Comparison of ENCODE assay signal across 16 mouse cellular contexts in genomic region chr14:60806891-60807344, GRCm38 (mm10). TPM values are rescaled to one million over a fixed set of nuclear protein-coding genes. Genes with fewer than 3 reads are reported as not detected.
DNase-seq lines count a peak whose midpoint lies in the region; ATAC-seq and TF ChIP-seq lines count a peak whose summit lies in the region.
"Had no signal": no experiment of that assay in that cellular context is flagged by ENCODE, and none has a peak within 500 bp of the region (broad histone marks: within the 10 kb centered on the region; RNA-seq: fewer than 3 reads in every experiment).

No protein-coding gene starts in this region.

- no peak for TF ChIP-seq POLR2A in embryonic fibroblast, embryonic 13.5 days (IDR thresholded peaks at IDR 0.05; ENCODE audit: low read depth, low read length)

- peaks cover 10% of the 10 kb centered on the region; the same call in 1 of the 2 replicates for H3K4me1 ChIP-seq in heart, embryonic 15.5 days (replicated peaks)
- no peaks in the 10 kb centered on the region; the same call in 1 of the 2 replicates for H3K4me1 ChIP-seq in embryonic fibroblast, embryonic 13.5 days (ENCODE audit: control insufficient read depth, insufficient read depth, low read length)
- H3K4me1 ChIP-seq: liver, embryonic 15.5 days; midbrain, embryonic 15.5 days; stomach, embryonic 15.5 days had no signal

- no peak for ATAC-seq in heart, embryonic 15.5 days (replicated peaks; ENCODE audit: insufficient number of reproducible peaks, insufficient read depth, low FRiP score, low read depth)
- ATAC-seq: midbrain, embryonic 15.5 days had no signal

- intact Hi-C loops in heart, postnatal 36 days (cut with DNase I): no loop called here

- H3K4me2 ChIP-seq in heart, embryonic 15.5 days: no peak overlapping the region
- H3K4me2 ChIP-seq: liver, embryonic 15.5 days; midbrain, embryonic 15.5 days; stomach, embryonic 15.5 days had no signal

- H3K36me3 ChIP-seq in heart, embryonic 15.5 days: peaks cover 13% of the 10 kb centered on the region; the same call in 1 of the 2 replicates

- 42% methylated on average over 11 of the region's 11 CpGs for WGBS in heart, embryonic 15.5 days

- no peak overlapping the region for H3K4me3 ChIP-seq in heart, embryonic 15.5 days
- H3K4me3 ChIP-seq in embryonic fibroblast, embryonic 13.5 days (ENCODE audit: insufficient read depth, low read length): no peak overlapping the region
- H3K4me3 ChIP-seq: liver, embryonic 15.5 days; midbrain, embryonic 15.5 days; stomach, embryonic 15.5 days had no signal

- TF ChIP-seq CTCF in embryonic fibroblast, embryonic 13.5 days (IDR thresholded peaks at IDR 0.05; ENCODE audit: borderline replicate concordance, insufficient read depth, low read length): no peak

- no peak overlapping the region for H3K9ac ChIP-seq in heart, embryonic 15.5 days
- H3K9ac ChIP-seq: liver, embryonic 15.5 days; midbrain, embryonic 15.5 days; stomach, embryonic 15.5 days had no signal

- H3K27ac ChIP-seq in heart, embryonic 15.5 days: peak overlapping the region; percentile 7; the same call in 1 of the 2 replicates
- peak overlapping the region; percentile 19; the same call in 1 of the 2 replicates for H3K27ac ChIP-seq in embryonic fibroblast, embryonic 13.5 days (ENCODE audit: insufficient read depth, low read length)
- H3K27ac ChIP-seq: liver, embryonic 15.5 days; midbrain, embryonic 15.5 days; stomach, embryonic 15.5 days had no signal

- no peaks in the 10 kb centered on the region for H3K9me3 ChIP-seq in heart, embryonic 15.5 days (replicated peaks)
- H3K9me3 ChIP-seq: liver, embryonic 15.5 days; midbrain, embryonic 15.5 days; stomach, embryonic 15.5 days had no signal

- no peak for DNase-seq in heart, postnatal 36 days
- DNase-seq in right cerebral cortex, adult 2 months (ENCODE audit: low spot score in 2 of 2): peak; percentile 36 to 37
- no peak for DNase-seq in right cerebral cortex, postnatal 10 days (ENCODE audit: low spot score in 2 of 2)
- DNase-seq in mesoderm, embryonic 11.5 days (ENCODE audit: low read depth, low spot score): peak; percentile 54
- DNase-seq in layer of hippocampus, adult 11-12 months (ENCODE audit: low spot score): no peak
- DNase-seq in adrenal gland, adult 8-10 months: no peak
- DNase-seq: adrenal gland, postnatal 14 days; cerebellum, adult 18-20 months; gastrocnemius, postnatal 10 days; kidney, postnatal 25 days had no signal

- no peaks in the 10 kb centered on the region for H3K27me3 ChIP-seq in heart, embryonic 15.5 days
- H3K27me3 ChIP-seq: liver, embryonic 15.5 days; midbrain, embryonic 15.5 days; stomach, embryonic 15.5 days had no signal

RNA-seq across cellular contexts. Expression of gene Mipep, which starts 22.5 kb away (rescaled TPM):
- polyA plus RNA-seq in heart, embryonic 15.5 days (2015; fragmentation: Nextera tagmentation; extraction: Ambion mirVana): 29.2 TPM in 2 replicates
- 10 to 100 TPM; 61.9 to 62.4 TPM for total RNA-seq in heart, postnatal 36 days (2021)
- polyA plus RNA-seq in embryonic fibroblast, embryonic 13.5 days (2011; ENCODE audit: insufficient read length, low read depth, missing spikeins): 9.4 and 9.6 TPM in 2 replicates
- total RNA-seq in adrenal gland, adult 8-10 months (2022): 10 to 100 TPM; 38.3 to 40.6 (median 40.1) TPM

RNA-seq across cellular contexts. Expression of gene C1qtnf9, which starts 39.0 kb away (rescaled TPM):
- 2.3 and 2.4 TPM in 2 replicates for polyA plus RNA-seq in heart, embryonic 15.5 days (2015; fragmentation: Nextera tagmentation; extraction: Ambion mirVana)
- total RNA-seq in heart, postnatal 36 days (2021): 10 to 100 TPM; 36.8 to 68.6 TPM
- not detected in 2 replicates for polyA plus RNA-seq in embryonic fibroblast, embryonic 13.5 days (2011; ENCODE audit: insufficient read length, low read depth, missing spikeins)
- total RNA-seq in adrenal gland, adult 8-10 months (2022): 1 to 10 TPM; 2.3 to 6.0 (median 2.7) TPM
- polyA plus RNA-seq: C2C12 had no signal

Comparison
In these comparisons a context has a peak if more than half of its experiments do, and no peak if none do; other contexts are left out.
1. DNase-seq: peak in right cerebral cortex, adult 2 months (2 of 2) and mesoderm, embryonic 11.5 days (single experiment); none in heart, postnatal 36 days (0 of 2), right cerebral cortex, postnatal 10 days (0 of 2), layer of hippocampus, adult 11-12 months (single experiment) and adrenal gland, adult 8-10 months (single experiment).
2. RNA of gene C1qtnf9, which starts 39.0 kb away (total RNA-seq): 36.8 to 68.6 TPM in heart, postnatal 36 days; 2.3 to 6.0 TPM in adrenal gland, adult 8-10 months; every median in the first group is over 4 times any median in the second.